Mouse (Mus musculus) frontal cortex, postnatal 14 days (tissue): ENCODE results near the gene Kif2c.

Source experiments
- DNase-seq, 2 experiments: peaks; one replicate each; pipeline ENCODE4 v3.0.0; 2022; ENCODE audit warnings: low spot score in 2 of 2

Kif2c gene

GRCm38 (mm10) chr4:117134601-117134995 is 47.8 kb downstream of the Kif2c start:
- no peak for DNase-seq

GRCm38 (mm10) chr4:117133817-117134600 is 48.4 kb downstream of the Kif2c start, which contains the start of gene Plk3:
Gene Plk3 (minus strand): TSS chr4:117133963.
- DNase-seq: peak; percentile 95 to 98

DNA sequence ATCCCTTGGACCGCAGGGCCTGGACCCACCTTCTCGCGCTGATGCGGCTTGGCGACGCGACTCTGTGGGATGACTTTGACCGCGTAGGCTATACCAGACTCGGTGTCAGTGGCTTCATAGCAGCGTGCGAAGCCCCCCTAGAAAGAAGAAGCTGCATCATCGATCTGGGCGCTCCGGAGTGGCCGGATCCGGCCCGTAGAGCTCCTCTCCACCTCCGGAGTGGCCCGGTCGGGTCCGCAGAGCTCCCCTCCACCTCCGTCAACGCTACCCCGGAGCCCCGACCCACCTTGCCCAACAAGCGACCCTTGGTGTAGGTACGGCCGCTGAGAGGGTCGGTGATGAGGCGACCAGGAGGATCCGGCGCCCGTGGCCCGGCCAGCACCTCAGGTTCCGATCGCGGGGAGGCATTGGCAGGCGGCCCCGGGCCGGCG is 49.1 kb downstream of the Kif2c start:
- DNase-seq: no peak

DNA sequence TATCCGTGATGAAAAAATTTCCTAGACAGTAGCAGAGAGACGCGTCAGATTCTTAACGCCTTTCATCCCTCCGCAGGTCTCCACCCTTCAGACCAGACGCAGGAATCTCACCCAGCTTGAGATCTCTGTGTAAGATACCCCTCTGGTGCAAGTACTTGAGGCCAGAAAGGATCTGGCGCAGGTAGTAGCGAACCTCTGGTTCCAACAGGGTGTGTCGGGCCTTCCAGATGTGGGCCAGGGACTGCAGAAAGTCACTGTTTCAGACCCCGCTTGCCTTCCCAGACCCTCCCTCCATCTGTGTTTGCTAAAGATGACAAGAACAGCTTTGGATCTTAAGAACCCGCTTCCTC is 49.7 kb downstream of the Kif2c start:
- no peak for DNase-seq

DNA sequence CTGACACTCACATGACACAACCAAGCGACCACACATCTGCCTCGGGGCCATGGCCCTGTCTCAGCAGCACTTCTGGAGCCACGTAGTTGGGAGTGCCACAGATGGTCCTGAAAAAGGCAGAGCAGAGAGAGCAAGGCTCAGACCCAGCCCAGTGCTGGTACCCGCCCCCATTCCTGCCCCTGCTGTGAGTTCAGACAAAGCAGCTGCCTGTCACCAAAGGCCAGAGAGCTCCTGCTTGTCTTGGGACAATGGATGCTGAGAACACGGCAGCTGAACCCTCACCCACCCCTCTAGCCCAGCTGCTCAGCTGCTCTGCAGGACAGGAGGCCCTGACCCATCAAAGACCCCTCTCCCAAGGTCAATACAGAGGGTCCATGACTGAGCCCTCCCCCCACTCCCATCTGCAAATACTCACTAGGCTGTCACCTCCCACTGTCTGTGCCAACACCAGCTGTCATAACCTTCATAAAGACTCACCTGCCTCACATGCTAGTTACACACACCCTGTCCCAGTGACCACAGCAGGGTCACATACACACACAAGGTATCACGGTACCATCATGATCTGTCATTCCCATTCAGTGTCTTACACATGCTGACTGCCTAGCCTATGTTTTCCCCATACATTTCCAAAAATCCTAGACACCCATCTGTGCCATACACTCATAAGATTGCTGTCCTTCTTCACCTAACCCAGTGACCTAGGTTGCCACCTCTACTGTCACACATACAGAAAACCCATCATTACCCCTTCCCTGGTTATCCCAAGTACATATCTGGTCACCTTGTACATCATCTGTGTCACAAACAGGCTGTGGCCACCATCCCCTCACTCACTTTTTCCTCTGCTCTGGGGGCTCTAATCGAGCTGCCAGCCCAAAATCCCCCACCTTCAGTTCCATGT is 50.3 kb downstream of the Kif2c start:
- no peak for DNase-seq

GRCm38 (mm10) chr4:117131198-117131597 is 51.2 kb downstream of the Kif2c start:
- no peak for DNase-seq

GRCm38 (mm10) chr4:117130790-117131189 is 51.6 kb downstream of the Kif2c start:
- DNase-seq: no peak

- no peak for DNase-seq
Measured at GRCm38 (mm10) chr4:117127991-117128686, 54.3 kb downstream of the Kif2c start.

DNA sequence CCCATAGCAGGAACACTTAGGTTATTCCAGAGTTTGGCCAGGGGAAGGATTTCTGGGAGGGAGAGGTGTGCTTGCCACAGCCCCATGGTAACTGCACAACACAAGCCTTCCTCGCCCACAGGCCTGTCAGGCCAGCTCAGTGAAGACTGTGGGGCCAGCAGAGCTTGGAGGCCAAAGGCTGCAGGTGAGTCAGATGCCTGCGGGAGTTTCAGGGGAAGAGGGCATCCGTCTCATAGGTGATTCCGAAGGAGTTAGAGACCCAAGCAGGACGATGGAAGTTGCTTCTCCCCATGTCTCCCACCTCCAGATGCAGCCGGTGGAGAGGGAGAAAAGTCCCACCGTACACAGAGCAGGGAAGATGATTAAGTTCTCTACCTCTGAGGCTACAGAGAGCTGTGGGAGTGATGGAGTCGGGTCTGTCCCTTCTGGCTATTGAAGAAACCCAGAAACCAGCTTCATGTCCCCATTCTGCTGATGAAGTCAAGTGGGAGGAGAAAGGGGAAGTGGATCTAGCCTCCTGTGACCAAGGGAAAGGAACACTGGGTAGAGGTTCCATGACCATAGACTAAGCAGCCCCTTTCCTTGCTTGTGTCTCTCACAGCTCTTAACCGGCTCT is 55.7 kb downstream of the Kif2c start, which contains the start of gene Tctex1d4:
Gene Tctex1d4 (plus strand): TSS at position 120 of the 616 bp plus-strand sequence.
- DNase-seq: no peak

- DNase-seq: peak in 1 of 2 experiments; percentile 44
Measured at GRCm38 (mm10) chr4:117125910-117126674, 56.3 kb downstream of the Kif2c start.

DNA sequence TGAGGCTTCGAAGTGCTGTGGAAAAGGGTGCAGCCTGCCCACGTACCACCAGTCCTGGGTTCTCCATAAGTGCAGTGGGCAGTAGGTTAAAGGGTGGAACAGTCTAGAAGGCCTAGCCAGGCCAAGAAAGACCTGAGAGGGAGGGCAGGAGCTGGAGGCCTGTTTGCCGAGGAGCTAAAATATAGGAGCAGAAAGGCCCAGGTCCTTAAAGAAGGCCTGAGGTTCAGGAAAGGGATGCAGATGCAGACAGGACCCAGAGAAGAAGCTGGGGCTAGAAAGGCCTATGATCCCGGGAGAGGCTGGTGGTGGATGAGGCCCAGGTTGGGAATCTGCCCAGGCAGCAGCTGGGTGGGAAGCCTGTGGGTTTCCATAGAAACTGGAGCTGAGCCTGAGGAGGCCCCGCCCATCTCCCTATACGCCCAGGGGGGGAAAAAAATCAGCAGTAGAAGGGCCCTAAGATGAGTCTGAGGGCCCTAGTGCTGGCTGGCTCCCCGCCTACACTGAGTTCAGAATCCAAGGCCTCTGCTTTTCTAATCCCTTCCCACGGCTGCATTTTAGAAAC is 57.0 kb downstream of the Kif2c start, which contains the start of gene Btbd19:
Gene Btbd19 (minus strand): TSS at position 378 of the 562 bp plus-strand sequence.
- peak; percentile 64 to 75 for DNase-seq

GRCm38 (mm10) chr4:117124518-117125347 is 57.7 kb downstream of the Kif2c start:
- peak in 1 of 2 experiments; percentile 46 for DNase-seq

DNA sequence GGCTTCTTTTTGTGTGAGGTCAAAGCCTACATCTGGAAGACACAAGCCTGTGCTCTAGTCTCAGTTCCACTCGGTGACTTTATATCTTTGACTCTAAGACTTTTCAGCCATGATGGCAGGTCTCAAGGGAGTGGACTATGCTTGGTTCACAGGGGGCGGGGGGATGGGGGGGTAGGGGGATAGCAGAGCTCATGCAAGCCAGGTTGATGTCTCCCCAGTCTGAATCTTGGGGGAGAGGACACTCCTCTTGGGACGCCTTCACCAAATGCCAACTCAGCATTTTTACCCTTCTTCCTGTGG is 58.3 kb downstream of the Kif2c start:
- DNase-seq: no peak

DNA sequence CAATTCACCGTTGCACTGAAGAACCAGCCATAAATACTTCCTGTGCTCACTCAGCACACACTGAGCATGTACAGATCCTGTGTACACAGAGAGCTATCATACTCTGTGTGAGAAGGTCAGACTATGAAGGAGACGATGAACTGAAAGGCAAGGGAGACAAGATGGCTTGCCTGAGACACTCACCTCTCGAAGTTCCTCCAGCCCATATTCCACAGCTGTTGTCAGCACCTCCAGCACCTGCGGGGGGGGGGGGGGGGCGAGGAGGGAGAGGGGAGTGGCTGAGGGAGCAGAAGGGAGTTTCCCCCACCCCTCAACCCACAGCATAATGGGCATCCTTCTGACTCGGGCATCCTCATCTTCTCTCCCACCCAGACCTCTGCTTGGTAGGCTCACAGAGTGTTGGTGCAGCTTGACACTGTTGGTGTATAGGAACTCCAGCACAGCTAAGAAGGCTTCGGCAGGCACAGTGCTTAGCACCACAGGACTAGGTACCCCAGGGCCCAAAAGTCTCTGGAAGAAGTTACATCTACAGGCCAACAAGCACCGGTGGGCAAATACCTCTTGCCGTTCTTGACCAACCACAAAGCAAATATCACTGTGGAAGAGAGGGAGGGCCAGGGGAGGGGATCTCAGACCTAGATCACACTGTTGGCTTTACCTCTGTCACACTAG is 58.8 kb downstream of the Kif2c start:
- no peak for DNase-seq

DNA sequence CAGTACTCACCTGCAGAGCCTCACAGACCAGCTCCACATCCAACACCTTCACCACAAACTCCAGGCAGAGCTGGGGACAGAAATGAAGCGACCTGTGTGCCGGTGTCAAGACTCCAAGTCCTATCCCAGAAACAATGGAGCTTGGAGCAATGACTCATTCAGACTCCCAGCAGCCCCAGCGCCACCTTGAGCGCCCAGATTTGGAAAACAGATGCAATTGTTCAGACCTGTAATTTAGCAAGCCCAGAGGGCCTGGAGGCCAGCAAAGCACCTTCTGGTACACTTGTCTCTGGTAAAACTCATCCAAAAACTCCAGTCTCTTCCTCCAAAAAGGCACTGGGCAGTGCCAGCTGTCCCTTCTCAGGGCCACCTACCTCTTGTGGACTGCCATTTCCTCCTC is 60.2 kb downstream of the Kif2c start:
- no peak for DNase-seq

- DNase-seq: peak; percentile 91 to 93
Measured at GRCm38 (mm10) chr4:117120445-117121414, 61.7 kb downstream of the Kif2c start.

- no peak for DNase-seq
Measured at GRCm38 (mm10) chr4:117120052-117120444, 62.4 kb downstream of the Kif2c start.

- DNase-seq: no peak
Measured at GRCm38 (mm10) chr4:117119636-117120035, 62.8 kb downstream of the Kif2c start.
